Mouse (Mus musculus): ENCODE measurements at regions not wholly inside any gene's neighbourhood (a gene's known extent, or its start where the extent isn't known, plus 50 kb on each side); places are given as distances from the start of the nearest gene placed in this dataset.
A peak's percentile ranks its signal among the peaks of the same experiment; 100 is the strongest.

- TF ChIP-seq CTCF (IDR thresholded peaks at IDR 0.05; ENCODE audit: low read depth): no peak
- Histone ChIP-seq H3K36me3 (ENCODE audit: insufficient read depth) (no peaks in the 10 kb centered on the region), H3K27me3 (ENCODE audit: insufficient read depth, low read length) (no peaks in the 10 kb centered on the region), H3K4me3 (ENCODE audit: low read depth, low read length) (no peak overlapping the region), H3K4me2 (ENCODE audit: low read depth) (no peak overlapping the region), H3K27ac (ENCODE audit: low read depth, low read length) (no peak overlapping the region), H3K4me1 (ENCODE audit: insufficient read depth) (no peaks in the 10 kb centered on the region), H3K9ac (no peak overlapping the region), H3K9me3 (ENCODE audit: low read length) (no peaks in the 10 kb centered on the region)
- ATAC-seq (no peak), DNase-seq (no peak)
- 88% methylated on average over 5 of the region's 5 CpGs for WGBS
Observed at GRCm38 (mm10) chr8:116344590-116345222, 160.1 kb upstream of the Dynlrb2 start.

GRCm38 (mm10) chr8:116343534-116343933, 161.2 kb upstream of the Dynlrb2 start:
- H3K4me2 ChIP-seq (ENCODE audit: low read depth): no peak overlapping the region
- H3K9ac ChIP-seq: no peak overlapping the region
- no peak overlapping the region for H3K27ac ChIP-seq (ENCODE audit: low read depth, low read length)
- no peaks in the 10 kb centered on the region for H3K36me3 ChIP-seq (ENCODE audit: insufficient read depth)
- 75% methylated on average over 5 of the region's 5 CpGs for WGBS
- no peaks in the 10 kb centered on the region for H3K27me3 ChIP-seq (ENCODE audit: insufficient read depth, low read length)
- DNase-seq (no peak), ATAC-seq (no peak)
- H3K4me1 ChIP-seq (ENCODE audit: insufficient read depth): no peaks in the 10 kb centered on the region
- no peaks in the 10 kb centered on the region for H3K9me3 ChIP-seq (ENCODE audit: low read length)
- no peak overlapping the region for H3K4me3 ChIP-seq (ENCODE audit: low read depth, low read length)
- TF ChIP-seq CTCF (IDR thresholded peaks at IDR 0.05; ENCODE audit: low read depth): no peak

GRCm38 (mm10) chr8:116334772-116335171, 170.0 kb upstream of the Dynlrb2 start:
- Histone ChIP-seq H3K36me3 (ENCODE audit: insufficient read depth) (no peaks in the 10 kb centered on the region), H3K4me3 (ENCODE audit: low read depth, low read length) (no peak overlapping the region), H3K27ac (ENCODE audit: low read depth, low read length) (no peak overlapping the region), H3K9ac (no peak overlapping the region), H3K27me3 (ENCODE audit: insufficient read depth, low read length) (no peaks in the 10 kb centered on the region), H3K9me3 (ENCODE audit: low read length) (no peaks in the 10 kb centered on the region), H3K4me2 (ENCODE audit: low read depth) (no peak overlapping the region), H3K4me1 (ENCODE audit: insufficient read depth) (no peaks in the 10 kb centered on the region)
- TF ChIP-seq CTCF (IDR thresholded peaks at IDR 0.05; ENCODE audit: low read depth): no peak
- 85% methylated on average over 3 of the region's 3 CpGs for WGBS
- no peak for ATAC-seq
- DNase-seq: no peak

- no peaks in the 10 kb centered on the region for H3K36me3 ChIP-seq (ENCODE audit: insufficient read depth)
- no peaks in the 10 kb centered on the region for H3K4me1 ChIP-seq (ENCODE audit: insufficient read depth)
- no peak overlapping the region for H3K4me2 ChIP-seq (ENCODE audit: low read depth)
- DNase-seq: no peak
- no peaks in the 10 kb centered on the region for H3K9me3 ChIP-seq (ENCODE audit: low read length)
- no peaks in the 10 kb centered on the region for H3K27me3 ChIP-seq (ENCODE audit: insufficient read depth, low read length)
- ATAC-seq: no peak
- no peak overlapping the region for H3K9ac ChIP-seq
- H3K4me3 ChIP-seq (ENCODE audit: low read depth, low read length): no peak overlapping the region
- 85% methylated on average over 3 of the region's 3 CpGs for WGBS
- no peak overlapping the region for H3K27ac ChIP-seq (ENCODE audit: low read depth, low read length)
- no peak for TF ChIP-seq CTCF (IDR thresholded peaks at IDR 0.05; ENCODE audit: low read depth)
Observed at GRCm38 (mm10) chr8:116334101-116334500, 170.7 kb upstream of the Dynlrb2 start.

- Histone ChIP-seq H3K9ac (no peak overlapping the region), H3K4me3 (ENCODE audit: low read depth, low read length) (no peak overlapping the region), H3K9me3 (ENCODE audit: low read length) (no peaks in the 10 kb centered on the region), H3K4me2 (ENCODE audit: low read depth) (no peak overlapping the region), H3K27ac (ENCODE audit: low read depth, low read length) (no peak overlapping the region), H3K36me3 (ENCODE audit: insufficient read depth) (no peaks in the 10 kb centered on the region), H3K4me1 (ENCODE audit: insufficient read depth) (no peaks in the 10 kb centered on the region), H3K27me3 (ENCODE audit: insufficient read depth, low read length) (no peaks in the 10 kb centered on the region)
- TF ChIP-seq CTCF (IDR thresholded peaks at IDR 0.05; ENCODE audit: low read depth): no peak
- DNase-seq (no peak), ATAC-seq (no peak)
- 84% methylated on average over 13 of the region's 13 CpGs for WGBS
Observed at GRCm38 (mm10) chr8:116320014-116320680, 184.6 kb upstream of the Dynlrb2 start.

- 27% methylated on average over 5 of the region's 5 CpGs for WGBS
- Histone ChIP-seq H3K4me3 (ENCODE audit: low read depth, low read length) (no peak overlapping the region), H3K9me3 (ENCODE audit: low read length) (no peaks in the 10 kb centered on the region), H3K36me3 (ENCODE audit: insufficient read depth) (no peaks in the 10 kb centered on the region), H3K4me2 (ENCODE audit: low read depth) (no peak overlapping the region), H3K27ac (ENCODE audit: low read depth, low read length) (no peak overlapping the region), H3K27me3 (ENCODE audit: insufficient read depth, low read length) (no peaks in the 10 kb centered on the region), H3K9ac (no peak overlapping the region), H3K4me1 (ENCODE audit: insufficient read depth) (no peaks in the 10 kb centered on the region)
- DNase-seq (no peak), ATAC-seq (peak; percentile 34; the same call in 1 of the 2 replicates)
- no peak for TF ChIP-seq CTCF (IDR thresholded peaks at IDR 0.05; ENCODE audit: low read depth)
Observed at GRCm38 (mm10) chr8:116315410-116315809, 189.4 kb upstream of the Dynlrb2 start.

GRCm38 (mm10) chr8:116314429-116315092, 190.2 kb upstream of the Dynlrb2 start:
- DNase-seq (no peak), ATAC-seq (no peak)
- no peak for TF ChIP-seq CTCF (IDR thresholded peaks at IDR 0.05; ENCODE audit: low read depth)
- no peak overlapping the region for H3K9ac ChIP-seq
- no peaks in the 10 kb centered on the region for H3K4me1 ChIP-seq (ENCODE audit: insufficient read depth)
- H3K27me3 ChIP-seq (ENCODE audit: insufficient read depth, low read length): no peaks in the 10 kb centered on the region
- H3K9me3 ChIP-seq (ENCODE audit: low read length): no peaks in the 10 kb centered on the region
- no peaks in the 10 kb centered on the region for H3K36me3 ChIP-seq (ENCODE audit: insufficient read depth)
- 78% methylated on average over 12 of the region's 12 CpGs for WGBS
- H3K27ac ChIP-seq (ENCODE audit: low read depth, low read length): no peak overlapping the region
- H3K4me2 ChIP-seq (ENCODE audit: low read depth): no peak overlapping the region
- H3K4me3 ChIP-seq (ENCODE audit: low read depth, low read length): no peak overlapping the region

Measured in forebrain, postnatal 0 days (tissue).